Mouse (Mus musculus) CH12.LX (cell line): ENCODE results near the gene Dner. TPM values are rescaled to one million over a fixed set of nuclear protein-coding genes. Genes with fewer than 3 reads are reported as not detected.

Source experiments
- DNase-seq: peaks from one replicate; pipeline ENCODE4 v3.0.0-alpha.2; 2013; ENCODE audit errors: extremely low read depth
- H3K27ac ChIP-seq: 2 replicates; pipeline ENCODE4 v1.5.1; 2012; ENCODE audit warnings: low read depth, mild to moderate bottlenecking, control low read depth, moderate library complexity; ENCODE audit not compliant: insufficient read depth
- H3K27me3 ChIP-seq: replicated peaks from 2 replicates; pipeline ENCODE3; 2012; ENCODE audit warnings: inconsistent platforms
- H3K36me3 ChIP-seq, 2 experiments: replicated peaks in 1 of 2; 2 replicates each; pipeline versions ENCODE3 to v1.6.1; 2012; ENCODE audit warnings: inconsistent platforms in 1 of 2, low read length in 1 of 2, mild to moderate bottlenecking in 1 of 2, mixed read lengths in 1 of 2, moderate library complexity in 1 of 2; ENCODE audit not compliant: control insufficient read depth in 1 of 2, insufficient read depth in 1 of 2
- H3K4me1 ChIP-seq, 2 experiments: 2 replicates each; pipeline ENCODE4 v1.6.1; 2012; ENCODE audit warnings: inconsistent platforms in 1 of 2, moderate library complexity in 1 of 2; ENCODE audit not compliant: insufficient read depth in 2 of 2, control insufficient read depth in 1 of 2
- H3K4me2 ChIP-seq: 2 replicates; pipeline ENCODE4 v1.6.1; 2012; ENCODE audit warnings: low read depth, mild to moderate bottlenecking, control low read depth; ENCODE audit not compliant: poor library complexity, insufficient read depth, severe bottlenecking
- H3K4me3 ChIP-seq, 3 experiments: fragments of 150-350 bp in 1 of 3; sonication (generic) in 1 of 3; replicated peaks in 1 of 3; 2 replicates each; pipeline versions ENCODE3 to v1.5.1; 2011 to 2012; ENCODE audit warnings: low read depth in 2 of 3, low read length in 2 of 3, mild to moderate bottlenecking in 2 of 3, moderate library complexity in 2 of 3, control low read depth in 1 of 3, improper control_type of control experiment in 1 of 3, inconsistent platforms in 1 of 3, mixed read lengths in 1 of 3; ENCODE audit not compliant: poor library complexity in 1 of 3
- H3K79me2 ChIP-seq: replicated peaks from 2 replicates; pipeline ENCODE4 v1.6.1; 2012; ENCODE audit warnings: mild to moderate bottlenecking, moderate library complexity; ENCODE audit not compliant: control insufficient read depth, poor library complexity, insufficient read depth, severe bottlenecking; ENCODE audit errors: extremely low read depth
- H3K9ac ChIP-seq: 2 replicates; pipeline ENCODE4 v1.6.1; 2012; ENCODE audit warnings: low read depth, mild to moderate bottlenecking, control low read depth, moderate library complexity; ENCODE audit not compliant: insufficient read depth
- H3K9me3 ChIP-seq: replicated peaks from 2 replicates; pipeline ENCODE3; 2012; ENCODE audit warnings: low read length, inconsistent platforms, mixed read lengths
- BHLHE40 ChIP-seq: IDR thresholded peaks from 2 replicates; pipeline ENCODE4 v1.6.1; 2011; ENCODE audit warnings: mild to moderate bottlenecking, low read depth, low read length, improper control_type of control experiment
- CHD2 ChIP-seq: IDR thresholded peaks from 2 replicates; pipeline ENCODE4 v1.6.1; 2011; ENCODE audit warnings: low read length, improper control_type of control experiment
- CTCF ChIP-seq, 2 experiments: IDR thresholded peaks in 1 of 2; conservative IDR thresholded peaks in 1 of 2; 2 replicates each; pipeline ENCODE4 v1.5.1; 2011 to 2012; ENCODE audit warnings: low read depth in 2 of 2, low read length in 2 of 2, improper control_type of control experiment in 1 of 2, inconsistent platforms in 1 of 2, mild to moderate bottlenecking in 1 of 2, moderate library complexity in 1 of 2
- E2F4 ChIP-seq: IDR thresholded peaks from 2 replicates; pipeline ENCODE4 v1.6.1; 2011; ENCODE audit warnings: low read depth, low read length, improper control_type of control experiment; ENCODE audit not compliant: insufficient replicate concordance
- ELF1 ChIP-seq: IDR thresholded peaks from 2 replicates; pipeline ENCODE4 v1.6.1; 2014; ENCODE audit warnings: low read depth, mild to moderate bottlenecking, inconsistent platforms, low read length, improper control_type of control experiment
- GABPA ChIP-seq: IDR thresholded peaks from 2 replicates; pipeline ENCODE4 v1.6.1; 2012; ENCODE audit warnings: low read depth, low read length, improper control_type of control experiment, inconsistent platforms; ENCODE audit not compliant: insufficient replicate concordance
- IRF4 ChIP-seq: IDR thresholded peaks from 2 replicates; pipeline ENCODE4 v1.6.1; 2014; ENCODE audit warnings: low read depth, mild to moderate bottlenecking, inconsistent platforms, low read length, improper control_type of control experiment
- JUN ChIP-seq: IDR thresholded peaks from 2 replicates; pipeline ENCODE4 v1.6.1; 2011; ENCODE audit warnings: low read depth, mild to moderate bottlenecking, low read length, improper control_type of control experiment, moderate library complexity; ENCODE audit not compliant: insufficient read depth
- JUND ChIP-seq: conservative IDR thresholded peaks from 2 replicates; pipeline ENCODE4 v1.6.1; 2011; ENCODE audit warnings: low read depth, low read length, improper control_type of control experiment
- MAFK ChIP-seq: IDR thresholded peaks from 2 replicates; pipeline ENCODE4 v1.6.1; 2011; ENCODE audit warnings: low read length, improper control_type of control experiment; ENCODE audit not compliant: insufficient replicate concordance
- MAX ChIP-seq: IDR thresholded peaks from 2 replicates; pipeline ENCODE4 v1.6.1; 2011; ENCODE audit warnings: low read length, improper control_type of control experiment
- MAZ ChIP-seq: IDR thresholded peaks from 2 replicates; pipeline ENCODE4 v1.6.1; 2012; ENCODE audit warnings: low read depth, mild to moderate bottlenecking, inconsistent platforms, low read length, improper control_type of control experiment, moderate library complexity
- MEF2A ChIP-seq: IDR thresholded peaks from 2 replicates; pipeline ENCODE4 v1.6.1; 2014; ENCODE audit warnings: low read depth, mild to moderate bottlenecking, inconsistent platforms, low read length, improper control_type of control experiment, borderline replicate concordance
- MXI1 ChIP-seq: IDR thresholded peaks from 2 replicates; pipeline ENCODE4 v1.6.1; 2011; ENCODE audit warnings: mild to moderate bottlenecking, low read depth, low read length, improper control_type of control experiment
- MYC ChIP-seq: IDR thresholded peaks from 2 replicates; pipeline ENCODE4 v1.6.1; 2011; ENCODE audit warnings: low read depth, mild to moderate bottlenecking, improper control_type of control experiment, low read length
- NRF1 ChIP-seq: IDR thresholded peaks from 2 replicates; pipeline ENCODE4 v1.6.1; 2014; ENCODE audit warnings: low read depth, mild to moderate bottlenecking, inconsistent platforms, low read length, improper control_type of control experiment, moderate library complexity
- PAX5 ChIP-seq: IDR thresholded peaks from 2 replicates; pipeline ENCODE4 v1.6.1; 2012; ENCODE audit warnings: low read length, inconsistent platforms, mixed read lengths
- POLR2A ChIP-seq: IDR thresholded peaks from 2 replicates; pipeline ENCODE4 v1.6.1; 2011; ENCODE audit warnings: low read depth, mild to moderate bottlenecking, improper control_type of control experiment, low read length
- RAD21 ChIP-seq: IDR thresholded peaks from 2 replicates; pipeline ENCODE4 v1.6.1; 2011; ENCODE audit warnings: low read depth, mild to moderate bottlenecking, low read length, improper control_type of control experiment, moderate library complexity
- SIN3A ChIP-seq: IDR thresholded peaks from 2 replicates; pipeline ENCODE4 v1.6.1; 2012; ENCODE audit warnings: low read length, improper control_type of control experiment, inconsistent platforms
- SMC3 ChIP-seq: IDR thresholded peaks from 2 replicates; pipeline ENCODE4 v1.6.1; 2011; ENCODE audit warnings: low read depth, low read length, improper control_type of control experiment
- USF1 ChIP-seq: IDR thresholded peaks from 2 replicates; pipeline ENCODE4 v1.6.1; 2014; ENCODE audit warnings: low read depth, mild to moderate bottlenecking, inconsistent platforms, low read length, improper control_type of control experiment
- ZC3H11A ChIP-seq: IDR thresholded peaks from 2 replicates; pipeline ENCODE4 v1.6.1; 2012; ENCODE audit warnings: low read depth, mild to moderate bottlenecking, inconsistent platforms, low read length, improper control_type of control experiment
- ZMIZ1 ChIP-seq: IDR thresholded peaks from 2 replicates; pipeline ENCODE4 v1.6.1; 2012; ENCODE audit warnings: low read depth, mild to moderate bottlenecking, inconsistent platforms, low read length, improper control_type of control experiment
- dilution Hi-C: fragments of 300-500 bp; cut with MboI; formaldehyde crosslinking; loops from 2 replicates; pipeline ENCODE4 v1.14.3; 2020; ENCODE audit warnings: low sequenced_read_pairs; ENCODE audit not compliant: extremely low pct_unique_long_range_greater_than_20kb, extremely low pct_ligation_motif_present
- in situ Hi-C: fragments of 300-500 bp; cut with MboI; formaldehyde crosslinking; loops from 3 replicates; pipeline ENCODE4 v1.14.3; 2019; ENCODE audit warnings: low sequenced_read_pairs, low pct_ligation_motif_present, low pct_unique_long_range_greater_than_20kb, mixed read lengths
- polyA plus RNA-seq: library from polyadenylated mRNA; unstranded; fragments of >175 nt; gene quantifications from 2 replicates; pipeline ENCODE4 v1.2.1, GENCODE M21; 2012; ENCODE audit warnings: low read depth; ENCODE audit not compliant: insufficient read length
- total RNA-seq, 2 experiments: library from RNA; depleted of rRNA; stranded (reverse); fragments of 300-350 nt in 1 of 2; fragments of >200 nt in 1 of 2; gene quantifications; 2 replicates each; pipeline ENCODE4 v1.2.3; 2012 to 2014

Dner gene
- total and polyA plus RNA-seq, 3 experiments: not detected

DNA sequence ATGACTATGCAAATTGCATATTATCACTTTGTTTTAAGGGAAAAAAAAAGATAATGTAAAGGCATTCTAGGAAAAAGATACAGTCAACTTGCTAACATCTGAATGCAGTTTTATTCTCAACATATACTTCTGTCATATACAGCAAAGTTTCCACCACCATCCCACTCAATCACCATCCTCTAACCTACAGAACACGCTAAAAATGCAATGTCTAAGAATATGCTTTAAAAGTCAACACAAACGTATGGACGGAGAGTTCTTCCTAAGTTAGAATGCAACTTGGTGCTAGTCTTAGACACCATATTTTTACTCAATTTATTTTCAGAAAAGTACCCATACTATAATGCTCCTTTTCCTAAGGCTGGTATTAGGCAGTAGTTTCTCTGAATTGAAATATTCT, 144.0 kb downstream of the Dner start (continued):
- TF ChIP-seq ZC3H11A (no peak), ELF1 (no peak), PAX5 (no peak)

- no peak for DNase-seq
- no peaks in the 10 kb centered on the region for H3K79me2 ChIP-seq
- in situ Hi-C loops (no loop called here), dilution Hi-C loops (no loop called here)
- H3K4me3 ChIP-seq: no peak overlapping the region
- H3K36me3 ChIP-seq: no peaks in the 10 kb centered on the region
- H3K4me2 ChIP-seq: no peak overlapping the region
- no peaks in the 10 kb centered on the region for H3K27me3 ChIP-seq
- no peak overlapping the region for H3K27ac ChIP-seq
- TF ChIP-seq CTCF (conservative IDR thresholded peaks at IDR 0.05 in 1 of 2, IDR thresholded peaks at IDR 0.05 in 1 of 2; ENCODE audit: low read depth in 2 of 2, low read length in 2 of 2) (no peak), E2F4 (no peak), SIN3A (no peak), ZC3H11A (no peak), SMC3 (no peak), GABPA (no peak), MAFK (no peak), MAX (no peak), JUND (no peak)
- H3K9me3 ChIP-seq: no peaks in the 10 kb centered on the region
- no peak overlapping the region for H3K9ac ChIP-seq
- no peaks in the 10 kb centered on the region for H3K4me1 ChIP-seq
These were observed 146.0 kb downstream of the Dner start for GRCm38 (mm10) chr1:84550065-84550368.

GRCm38 (mm10) chr1:84549367-84550064, 146.5 kb downstream of the Dner start:
- H3K79me2 ChIP-seq: no peaks in the 10 kb centered on the region
- no peak for TF ChIP-seq MXI1
- TF ChIP-seq E2F4: no peak
- no peak for TF ChIP-seq CHD2
- no peak for TF ChIP-seq NRF1
- no peak for TF ChIP-seq RAD21
- no peak for TF ChIP-seq SIN3A
- no peak for TF ChIP-seq MEF2A
- no peak for TF ChIP-seq CTCF (conservative IDR thresholded peaks at IDR 0.05 in 1 of 2, IDR thresholded peaks at IDR 0.05 in 1 of 2; ENCODE audit: low read depth in 2 of 2, low read length in 2 of 2)
- no peak for TF ChIP-seq IRF4
- no peak for TF ChIP-seq ZC3H11A
- TF ChIP-seq BHLHE40: no peak
- no peak for TF ChIP-seq MYC
- no peak for TF ChIP-seq ZMIZ1
- TF ChIP-seq USF1: no peak
- TF ChIP-seq SMC3: no peak
- no peak for TF ChIP-seq MAZ
- TF ChIP-seq POLR2A: no peak
- TF ChIP-seq GABPA: no peak
- no peak for TF ChIP-seq JUN
- TF ChIP-seq, all 38 proteins: peak for 0
- Histone ChIP-seq H3K36me3 (no peaks in the 10 kb centered on the region), H3K27me3 (no peaks in the 10 kb centered on the region), H3K4me1 (no peaks in the 10 kb centered on the region), H3K27ac (no peak overlapping the region), H3K4me3 (no peak overlapping the region), H3K9me3 (no peaks in the 10 kb centered on the region), H3K4me2 (no peak overlapping the region), H3K9ac (no peak overlapping the region)
- DNase-seq: no peak
- in situ Hi-C loops (no loop called here), dilution Hi-C loops (no loop called here)
